Comparison of ENCODE assay signal across 45 mouse cellular contexts in genomic region chr5:3651621-3652020, GRCm38 (mm10). TPM values are rescaled to one million over a fixed set of nuclear protein-coding genes. Genes with fewer than 3 reads are reported as not detected.
"Had no signal": no experiment of that assay in that cellular context is flagged by ENCODE, and none has a peak within 500 bp of the region (broad histone marks: within the 10 kb centered on the region; RNA-seq: fewer than 3 reads in every experiment).

No protein-coding gene starts in this region.

- H3K27ac ChIP-seq: limb, embryonic 10.5 days; limb, embryonic 12.5 days; limb, embryonic 13.5 days; limb, embryonic 15.5 days; liver, embryonic 12.5 days; liver, embryonic 13.5 days; liver, embryonic 14.5 days; liver, embryonic 15.5 days; lung, embryonic 15.5 days; macrophage; midbrain, embryonic 10.5 days; midbrain, embryonic 12.5 days; midbrain, embryonic 13.5 days; midbrain, embryonic 15.5 days; neural tube, embryonic 12.5 days had no signal

- H3K9me3 ChIP-seq: limb, embryonic 10.5 days; limb, embryonic 12.5 days; limb, embryonic 13.5 days; limb, embryonic 15.5 days; liver, embryonic 12.5 days; liver, embryonic 13.5 days; liver, embryonic 15.5 days; lung, embryonic 15.5 days; megakaryocyte, embryonic 14.5 days; midbrain, embryonic 10.5 days; midbrain, embryonic 12.5 days; midbrain, embryonic 13.5 days; midbrain, embryonic 15.5 days; neural tube, embryonic 12.5 days had no signal

- H3K27me3 ChIP-seq: limb, embryonic 12.5 days; limb, embryonic 13.5 days; limb, embryonic 15.5 days; liver, embryonic 12.5 days; liver, embryonic 13.5 days; liver, embryonic 15.5 days; lung, embryonic 15.5 days; megakaryocyte, embryonic 14.5 days; midbrain, embryonic 12.5 days; midbrain, embryonic 13.5 days; midbrain, embryonic 15.5 days; neural tube, embryonic 12.5 days had no signal

- ATAC-seq: liver, embryonic 12.5 days; liver, postnatal 0 days; lung, postnatal 0 days; midbrain, embryonic 13.5 days; midbrain, embryonic 15.5 days; midbrain, embryonic 16.5 days had no signal

- H3K9ac ChIP-seq: limb, embryonic 12.5 days; limb, embryonic 13.5 days; limb, embryonic 15.5 days; liver, embryonic 12.5 days; liver, embryonic 13.5 days; liver, embryonic 14.5 days; liver, embryonic 15.5 days; liver, postnatal 0 days; lung, embryonic 14.5 days; lung, embryonic 15.5 days; midbrain, embryonic 12.5 days; midbrain, embryonic 13.5 days; midbrain, embryonic 15.5 days; neural tube, embryonic 12.5 days had no signal

- H3K4me2 ChIP-seq: limb, embryonic 12.5 days; limb, embryonic 13.5 days; limb, embryonic 15.5 days; liver, embryonic 11.5 days; liver, embryonic 12.5 days; liver, embryonic 13.5 days; liver, embryonic 15.5 days; lung, embryonic 14.5 days; lung, embryonic 15.5 days; midbrain, embryonic 11.5 days; midbrain, embryonic 12.5 days; midbrain, embryonic 13.5 days; midbrain, embryonic 15.5 days; neural tube, embryonic 12.5 days had no signal

- H3K36me3 ChIP-seq: limb, embryonic 10.5 days; limb, embryonic 12.5 days; limb, embryonic 13.5 days; limb, embryonic 15.5 days; liver, embryonic 12.5 days; liver, embryonic 13.5 days; liver, embryonic 15.5 days; lung, embryonic 15.5 days; midbrain, embryonic 10.5 days; midbrain, embryonic 12.5 days; midbrain, embryonic 13.5 days; midbrain, embryonic 15.5 days; neural tube, embryonic 12.5 days had no signal

- DNase-seq: left cerebral cortex, postnatal 4 days; liver; liver, embryonic 13.5 days; liver, postnatal 0 days; lung, adult 18-20 months; lung, adult 2 months; lung, embryonic 14.5 days; lung, postnatal 10 days; lung, postnatal 14 days; lung, postnatal 36 days; lung, postnatal 4 days; midbrain, embryonic 14.5 days had no signal

- H3K4me1 ChIP-seq: limb, embryonic 12.5 days; lung, embryonic 15.5 days had no signal

- H3K4me3 ChIP-seq: limb, embryonic 10.5 days; limb, embryonic 12.5 days; limb, embryonic 13.5 days; limb, embryonic 15.5 days; liver, embryonic 12.5 days; liver, embryonic 13.5 days; liver, embryonic 15.5 days; lung, embryonic 15.5 days; megakaryocyte, embryonic 14.5 days; midbrain, embryonic 10.5 days; midbrain, embryonic 12.5 days; midbrain, embryonic 13.5 days; midbrain, embryonic 15.5 days; myocyte; neural tube, embryonic 12.5 days had no signal

RNA-seq across cellular contexts. Expression of gene Tmbim7, which starts 0.6 kb away (rescaled TPM):
- total RNA-seq: left cerebral cortex, postnatal 10 days; left cerebral cortex, postnatal 14 days; left cerebral cortex, postnatal 25 days; left cerebral cortex, postnatal 36 days; left cerebral cortex, postnatal 4 days; liver, adult 2 months; megakaryocyte progenitor cell, adult 5-6 weeks; megakaryocyte, adult 5-6 weeks; midbrain, postnatal 0 days; monocyte, adult 5-6 weeks had no signal
- polyA plus RNA-seq: limb, embryonic 10.5 days; limb, embryonic 11.5 days; limb, embryonic 12.5 days; limb, embryonic 13.5 days; limb, embryonic 15.5 days; liver, adult 2 months; liver, embryonic 11.5 days; liver, embryonic 12.5 days; liver, embryonic 13.5 days; liver, embryonic 14.5 days; liver, embryonic 15.5 days; liver, embryonic 16.5 days; liver, postnatal 0 days; lung, adult 2 months; lung, embryonic 14.5 days; lung, embryonic 15.5 days; lung, embryonic 16.5 days; lung, postnatal 0 days; macrophage; midbrain, embryonic 10.5 days; midbrain, embryonic 11.5 days; midbrain, embryonic 13.5 days; midbrain, embryonic 14.5 days; midbrain, embryonic 15.5 days; midbrain, embryonic 16.5 days; midbrain, postnatal 0 days; myocyte; neural tube, embryonic 11.5 days; neural tube, embryonic 12.5 days had no signal
